In genomic region chr5:72202016-72202415, GRCm38 (mm10) we compare ENCODE assay signal across 8 mouse cellular contexts. TPM values are rescaled to one million over a fixed set of nuclear protein-coding genes. Genes with fewer than 3 reads are reported as not detected.
DNase-seq lines count a peak whose midpoint lies in the region; ATAC-seq lines count a peak whose summit lies in the region.

No protein-coding gene starts in this region.

- no peaks in the 10 kb centered on the region for H3K27me3 ChIP-seq in midbrain, embryonic 14.5 days (ENCODE audit: control insufficient read depth, insufficient read depth, low read length)
- H3K27me3 ChIP-seq in midbrain, embryonic 13.5 days: peaks cover 7% of the 10 kb centered on the region; the same call in 1 of the 2 replicates
- H3K27me3 ChIP-seq in heart, embryonic 14.5 days (ENCODE audit: control insufficient read depth, insufficient read depth, low read length): no peaks in the 10 kb centered on the region
- H3K27me3 ChIP-seq in liver, embryonic 11.5 days (replicated peaks; ENCODE audit: control insufficient read depth, insufficient read depth, low read length): no peaks in the 10 kb centered on the region
- no peaks in the 10 kb centered on the region for H3K27me3 ChIP-seq in intestine, embryonic 15.5 days (replicated peaks)

- peak overlapping the region; percentile 17 for H3K4me2 ChIP-seq in midbrain, embryonic 14.5 days (ENCODE audit: low read length)
- H3K4me2 ChIP-seq in midbrain, embryonic 13.5 days (replicated peaks): no peak overlapping the region; the same call in 1 of the 2 replicates
- H3K4me2 ChIP-seq in heart, embryonic 14.5 days (ENCODE audit: low read length): peak overlapping the region; percentile 27; the same call in 1 of the 2 replicates
- H3K4me2 ChIP-seq in liver, embryonic 11.5 days: peak overlapping the region; percentile 43
- no peak overlapping the region for H3K4me2 ChIP-seq in intestine, embryonic 15.5 days (replicated peaks)

- H3K9me3 ChIP-seq in midbrain, embryonic 14.5 days (ENCODE audit: control insufficient read depth, low read length): no peaks in the 10 kb centered on the region
- no peaks in the 10 kb centered on the region for H3K9me3 ChIP-seq in midbrain, embryonic 13.5 days
- H3K9me3 ChIP-seq in heart, embryonic 14.5 days (ENCODE audit: control insufficient read depth, low read length): no peaks in the 10 kb centered on the region
- H3K9me3 ChIP-seq in liver, embryonic 11.5 days (ENCODE audit: control insufficient read depth, low read length): no peaks in the 10 kb centered on the region
- H3K9me3 ChIP-seq in intestine, embryonic 15.5 days: no peaks in the 10 kb centered on the region

- 42% methylated on average over 10 of the region's 10 CpGs for WGBS in midbrain, embryonic 14.5 days
- 38% methylated on average over 10 of the region's 10 CpGs for WGBS in midbrain, embryonic 13.5 days
- 56% methylated on average over 10 of the region's 10 CpGs for WGBS in heart, embryonic 14.5 days
- 40% methylated on average over 10 of the region's 10 CpGs for WGBS in liver, embryonic 11.5 days
- WGBS in intestine, embryonic 15.5 days: 64% methylated on average over 10 of the region's 10 CpGs

- H3K4me1 ChIP-seq in midbrain, embryonic 14.5 days (ENCODE audit: control insufficient read depth, insufficient read depth, low read length): 0 out of 2 replicates have a peak, but pooled peaks cover 3% of the 10 kb centered on the region
- H3K4me1 ChIP-seq in midbrain, embryonic 13.5 days (replicated peaks): peaks cover 18% of the 10 kb centered on the region
- H3K4me1 ChIP-seq in heart, embryonic 14.5 days (ENCODE audit: control insufficient read depth in 2 of 2, insufficient read depth in 2 of 2, low read length in 2 of 2): peaks cover 3 to 18% of the 10 kb centered on the region in 2 experiments; a peak in 2 of 4 replicates
- peaks cover 17% of the 10 kb centered on the region; the same call in 1 of the 2 replicates for H3K4me1 ChIP-seq in liver, embryonic 11.5 days (replicated peaks; ENCODE audit: control insufficient read depth, insufficient read depth, low read length)
- no peaks in the 10 kb centered on the region for H3K4me1 ChIP-seq in intestine, embryonic 15.5 days (replicated peaks)

- ATAC-seq in midbrain, embryonic 14.5 days (ENCODE audit: low FRiP score, low TSS enrichment): no peak
- ATAC-seq in midbrain, embryonic 13.5 days: no peak
- ATAC-seq in heart, embryonic 14.5 days (ENCODE audit: insufficient number of reproducible peaks, insufficient read depth, low FRiP score, low read depth): no peak
- no peak for ATAC-seq in liver, embryonic 11.5 days (replicated peaks; ENCODE audit: low FRiP score)
- ATAC-seq in intestine, embryonic 15.5 days: no peak

- H3K36me3 ChIP-seq in midbrain, embryonic 14.5 days (ENCODE audit: control insufficient read depth, insufficient read depth, low read length): no peaks in the 10 kb centered on the region
- H3K36me3 ChIP-seq in midbrain, embryonic 13.5 days: no peaks in the 10 kb centered on the region
- no peaks in the 10 kb centered on the region for H3K36me3 ChIP-seq in heart, embryonic 14.5 days (ENCODE audit: control insufficient read depth, insufficient read depth, low read length)
- H3K36me3 ChIP-seq in liver, embryonic 11.5 days (ENCODE audit: control insufficient read depth, insufficient read depth, low read length): no peaks in the 10 kb centered on the region
- H3K36me3 ChIP-seq in intestine, embryonic 15.5 days: no peaks in the 10 kb centered on the region

- H3K27ac ChIP-seq in midbrain, embryonic 14.5 days (replicated peaks; ENCODE audit: low read depth, low read length): no peak overlapping the region
- H3K27ac ChIP-seq in midbrain, embryonic 13.5 days: no peak overlapping the region
- no peak overlapping the region for H3K27ac ChIP-seq in heart, embryonic 14.5 days (replicated peaks in 1 of 2; ENCODE audit: control insufficient read depth in 1 of 2, insufficient read depth in 1 of 2, low read depth in 2 of 2, low read length in 2 of 2)
- no peak overlapping the region for H3K27ac ChIP-seq in liver, embryonic 11.5 days (ENCODE audit: low read depth, low read length)
- no peak overlapping the region for H3K27ac ChIP-seq in intestine, embryonic 15.5 days

- no peak overlapping the region for H3K9ac ChIP-seq in midbrain, embryonic 14.5 days (replicated peaks; ENCODE audit: low read length)
- no peak overlapping the region for H3K9ac ChIP-seq in midbrain, embryonic 13.5 days (replicated peaks)
- H3K9ac ChIP-seq in heart, embryonic 14.5 days (ENCODE audit: low read length): no peak overlapping the region
- H3K9ac ChIP-seq in liver, embryonic 11.5 days (ENCODE audit: low read depth, low read length): no peak overlapping the region
- no peak overlapping the region for H3K9ac ChIP-seq in intestine, embryonic 15.5 days

- no peak for DNase-seq in midbrain, embryonic 14.5 days
- DNase-seq in WW6 (ENCODE audit: low read depth, low spot score): peak; percentile 24
- DNase-seq in liver, embryonic 11.5 days (ENCODE audit: low spot score): no peak
- DNase-seq in embryo, embryonic 9.5 days (ENCODE audit: extremely low spot score): no peak
- DNase-seq in c-Kit-positive CD71-positive TER-119-positive erythroid progenitor cells, embryonic 14.5 days (ENCODE audit: low spot score): no peak

- H3K4me3 ChIP-seq in midbrain, embryonic 14.5 days (replicated peaks; ENCODE audit: low read depth, low read length): no peak overlapping the region
- H3K4me3 ChIP-seq in midbrain, embryonic 13.5 days (replicated peaks): no peak overlapping the region
- no peak overlapping the region for H3K4me3 ChIP-seq in heart, embryonic 14.5 days (ENCODE audit: control insufficient read depth in 1 of 2, insufficient read depth in 1 of 2, low read depth in 1 of 2, low read length in 2 of 2)
- no peak overlapping the region for H3K4me3 ChIP-seq in liver, embryonic 11.5 days (ENCODE audit: low read depth, low read length)
- H3K4me3 ChIP-seq in intestine, embryonic 15.5 days (replicated peaks): no peak overlapping the region

RNA-seq across cellular contexts. Expression of gene Commd8, which starts 34.0 kb away (rescaled TPM):
- 155 and 160 TPM in 2 replicates for polyA plus RNA-seq in midbrain, embryonic 14.5 days (2014; fragmentation: Nextera tagmentation; extraction: Ambion mirVana)
- polyA plus RNA-seq in midbrain, embryonic 13.5 days (2015; fragmentation: Nextera tagmentation; extraction: Ambion mirVana): 147 and 160 TPM in 2 replicates
- 99.6 and 116 TPM in 2 replicates for polyA plus RNA-seq in heart, embryonic 14.5 days (2014; fragmentation: Nextera tagmentation; extraction: Ambion mirVana)
- polyA plus RNA-seq in liver, embryonic 11.5 days (2014; fragmentation: Nextera tagmentation; extraction: Ambion mirVana): 125 and 127 TPM in 2 replicates
- 120 and 148 TPM in 2 replicates for polyA plus RNA-seq in intestine, embryonic 15.5 days (2015; fragmentation: Nextera tagmentation; extraction: Ambion mirVana)

Comparison
In these comparisons a context has a peak if more than half of its experiments do, and no peak if none do; other contexts are left out.
1. H3K4me2 ChIP-seq: peak in midbrain, embryonic 14.5 days (single experiment), heart, embryonic 14.5 days (single experiment) and liver, embryonic 11.5 days (single experiment); none in midbrain, embryonic 13.5 days (single experiment) and intestine, embryonic 15.5 days (single experiment).